Mouse (Mus musculus): ENCODE results near the gene Ttc25. TPM values are rescaled to one million over a fixed set of nuclear protein-coding genes. Genes with fewer than 3 reads are reported as not detected.

Ttc25 gene
- total and polyA plus RNA-seq, 2 experiments from 2014 or later: 0.33 to 0.96 TPM

GRCm38 (mm10) chr11:100505997-100506396 lies 39.4 kb upstream of the Ttc25 start:
- H3K4me1 ChIP-seq (ENCODE audit: insufficient read depth, low read length): no peaks in the 10 kb centered on the region
- H3K27ac ChIP-seq (ENCODE audit: low read depth, low read length): no peak overlapping the region
- peaks cover 62% of the 10 kb centered on the region for H3K36me3 ChIP-seq (ENCODE audit: insufficient read depth, low read length)
- WGBS: 93% methylated on average over 8 of the region's 8 CpGs
- no peak overlapping the region for H3K4me3 ChIP-seq (ENCODE audit: low read depth, low read length)
- ATAC-seq (ENCODE audit: low FRiP score) (no peak), DNase-seq (ENCODE audit: low spot score) (no peak)
- H3K4me2 ChIP-seq (ENCODE audit: low read depth, low read length, poor library complexity, severe bottlenecking): no peak overlapping the region
- no peak overlapping the region for H3K9ac ChIP-seq (replicated peaks; ENCODE audit: low read length, poor library complexity, severe bottlenecking)
- H3K27me3 ChIP-seq (ENCODE audit: insufficient read depth, low read length): no peaks in the 10 kb centered on the region
- H3K9me3 ChIP-seq (ENCODE audit: low read length): no peaks in the 10 kb centered on the region
- TF ChIP-seq CTCF (IDR thresholded peaks at IDR 0.05): no peak

DNA sequence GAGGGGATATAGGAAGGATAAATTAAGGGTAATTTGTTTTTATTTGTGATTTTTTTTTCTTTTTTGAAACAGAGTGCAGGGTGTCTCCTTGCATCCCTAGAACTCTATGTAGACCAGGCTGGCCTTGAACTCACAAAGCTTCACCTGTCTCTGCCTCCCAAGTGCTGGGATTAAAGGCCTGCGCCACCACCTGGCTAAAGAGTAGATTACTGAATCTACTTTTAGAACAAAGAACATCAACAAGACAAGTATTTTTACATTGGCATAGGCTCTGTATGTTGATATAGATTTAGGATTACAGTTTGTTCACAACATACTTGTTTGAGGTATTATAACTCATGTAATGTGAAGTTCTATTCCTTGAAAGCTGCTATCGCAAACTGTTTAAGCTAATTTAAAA lies 34.9 kb upstream of the Ttc25 start:
- H3K9ac ChIP-seq (replicated peaks; ENCODE audit: low read length, poor library complexity, severe bottlenecking): no peak overlapping the region
- H3K4me2 ChIP-seq (ENCODE audit: low read depth, low read length, poor library complexity, severe bottlenecking): no peak overlapping the region
- no peaks in the 10 kb centered on the region for H3K9me3 ChIP-seq (ENCODE audit: low read length)
- WGBS: 94% methylated on average over 2 of the region's 2 CpGs
- ATAC-seq (ENCODE audit: low FRiP score): no peak
- H3K4me3 ChIP-seq (ENCODE audit: low read depth, low read length): no peak overlapping the region
- H3K4me1 ChIP-seq (ENCODE audit: insufficient read depth, low read length): no peaks in the 10 kb centered on the region
- peak; percentile 23; the same call in 1 of the 2 replicates for TF ChIP-seq CTCF (IDR thresholded peaks at IDR 0.05)
- H3K27ac ChIP-seq (ENCODE audit: low read depth, low read length): no peak overlapping the region
- H3K36me3 ChIP-seq (ENCODE audit: insufficient read depth, low read length): peaks cover 55% of the 10 kb centered on the region
- no peak for DNase-seq (ENCODE audit: low spot score)
- no peaks in the 10 kb centered on the region for H3K27me3 ChIP-seq (ENCODE audit: insufficient read depth, low read length)

- Histone ChIP-seq H3K4me1 (ENCODE audit: insufficient read depth, low read length) (no peaks in the 10 kb centered on the region), H3K27ac (ENCODE audit: low read depth, low read length) (no peak overlapping the region), H3K4me3 (ENCODE audit: low read depth, low read length) (no peak overlapping the region), H3K4me2 (ENCODE audit: low read depth, low read length, poor library complexity, severe bottlenecking) (no peak overlapping the region), H3K9ac (replicated peaks; ENCODE audit: low read length, poor library complexity, severe bottlenecking) (no peak overlapping the region), H3K36me3 (ENCODE audit: insufficient read depth, low read length) (peaks cover 64% of the 10 kb centered on the region), H3K27me3 (ENCODE audit: insufficient read depth, low read length) (no peaks in the 10 kb centered on the region), H3K9me3 (ENCODE audit: low read length) (no peaks in the 10 kb centered on the region)
- 93% methylated on average over 1 of the region's 1 CpGs for WGBS
- peak; percentile 60 for DNase-seq (ENCODE audit: low spot score)
- peak; percentile 72 for TF ChIP-seq CTCF (IDR thresholded peaks at IDR 0.05)
- no peak for ATAC-seq (ENCODE audit: low FRiP score)
Measured at GRCm38 (mm10) chr11:100512384-100512783, 33.0 kb upstream of the Ttc25 start.

GRCm38 (mm10) chr11:100513716-100514115 lies 31.7 kb upstream of the Ttc25 start:
- DNase-seq (ENCODE audit: low spot score): no peak
- 93% methylated on average over 10 of the region's 10 CpGs for WGBS
- H3K4me2 ChIP-seq (ENCODE audit: low read depth, low read length, poor library complexity, severe bottlenecking): no peak overlapping the region
- no peaks in the 10 kb centered on the region for H3K4me1 ChIP-seq (ENCODE audit: insufficient read depth, low read length)
- peaks cover 70% of the 10 kb centered on the region for H3K36me3 ChIP-seq (ENCODE audit: insufficient read depth, low read length)
- TF ChIP-seq CTCF (IDR thresholded peaks at IDR 0.05): no peak
- H3K4me3 ChIP-seq (ENCODE audit: low read depth, low read length): no peak overlapping the region
- ATAC-seq (ENCODE audit: low FRiP score): no peak
- H3K27me3 ChIP-seq (ENCODE audit: insufficient read depth, low read length): no peaks in the 10 kb centered on the region
- no peak overlapping the region for H3K9ac ChIP-seq (replicated peaks; ENCODE audit: low read length, poor library complexity, severe bottlenecking)
- no peak overlapping the region for H3K27ac ChIP-seq (ENCODE audit: low read depth, low read length)
- no peaks in the 10 kb centered on the region for H3K9me3 ChIP-seq (ENCODE audit: low read length)

- TF ChIP-seq CTCF (IDR thresholded peaks at IDR 0.05): no peak
- no peak for DNase-seq (ENCODE audit: low spot score)
- Histone ChIP-seq H3K9ac (replicated peaks; ENCODE audit: low read length, poor library complexity, severe bottlenecking) (no peak overlapping the region), H3K9me3 (ENCODE audit: low read length) (no peaks in the 10 kb centered on the region), H3K36me3 (ENCODE audit: insufficient read depth, low read length) (peaks cover 76% of the 10 kb centered on the region), H3K27ac (ENCODE audit: low read depth, low read length) (no peak overlapping the region), H3K4me1 (ENCODE audit: insufficient read depth, low read length) (no peaks in the 10 kb centered on the region), H3K4me2 (ENCODE audit: low read depth, low read length, poor library complexity, severe bottlenecking) (no peak overlapping the region), H3K4me3 (ENCODE audit: low read depth, low read length) (no peak overlapping the region), H3K27me3 (ENCODE audit: insufficient read depth, low read length) (no peaks in the 10 kb centered on the region)
- ATAC-seq (ENCODE audit: low FRiP score): no peak
- 95% methylated on average over 9 of the region's 9 CpGs for WGBS
Measured at GRCm38 (mm10) chr11:100515061-100515460, 30.3 kb upstream of the Ttc25 start.

GRCm38 (mm10) chr11:100515789-100516188 lies 29.6 kb upstream of the Ttc25 start:
- DNase-seq (ENCODE audit: low spot score) (no peak), ATAC-seq (ENCODE audit: low FRiP score) (no peak)
- Histone ChIP-seq H3K9ac (replicated peaks; ENCODE audit: low read length, poor library complexity, severe bottlenecking) (no peak overlapping the region), H3K4me3 (ENCODE audit: low read depth, low read length) (no peak overlapping the region), H3K27me3 (ENCODE audit: insufficient read depth, low read length) (no peaks in the 10 kb centered on the region), H3K36me3 (ENCODE audit: insufficient read depth, low read length) (peaks cover 82% of the 10 kb centered on the region), H3K4me2 (ENCODE audit: low read depth, low read length, poor library complexity, severe bottlenecking) (no peak overlapping the region), H3K4me1 (ENCODE audit: insufficient read depth, low read length) (no peaks in the 10 kb centered on the region), H3K27ac (ENCODE audit: low read depth, low read length) (no peak overlapping the region), H3K9me3 (ENCODE audit: low read length) (no peaks in the 10 kb centered on the region)
- TF ChIP-seq CTCF (IDR thresholded peaks at IDR 0.05): no peak
- WGBS: 94% methylated on average over 9 of the region's 9 CpGs

Measured in midbrain, postnatal 0 days (tissue).